Mouse (Mus musculus) thymus, postnatal 4 days (tissue): ENCODE results near the gene Lrrc61.
"Not testable (repeated sequence)": the region's sequence is repeated elsewhere in the genome, so short reads cannot be mapped to it uniquely, and the experiment has no call there.

Experiments used
- DNase-seq: peaks from one replicate; pipeline ENCODE4 v3.0.0; 2021

Lrrc61 gene

GRCm38 (mm10) chr6:48554280-48555103 lies at the start of gene Lrrc61:
TSS of gene Lrrc61 (plus strand) at chr6:48554796.
- peak; percentile 89 for DNase-seq

GRCm38 (mm10) chr6:48508087-48508486 lies 46.5 kb upstream of the Lrrc61 start:
- no peak for DNase-seq

GRCm38 (mm10) chr6:48510426-48510825 lies 44.2 kb upstream of the Lrrc61 start:
- no peak for DNase-seq

DNA sequence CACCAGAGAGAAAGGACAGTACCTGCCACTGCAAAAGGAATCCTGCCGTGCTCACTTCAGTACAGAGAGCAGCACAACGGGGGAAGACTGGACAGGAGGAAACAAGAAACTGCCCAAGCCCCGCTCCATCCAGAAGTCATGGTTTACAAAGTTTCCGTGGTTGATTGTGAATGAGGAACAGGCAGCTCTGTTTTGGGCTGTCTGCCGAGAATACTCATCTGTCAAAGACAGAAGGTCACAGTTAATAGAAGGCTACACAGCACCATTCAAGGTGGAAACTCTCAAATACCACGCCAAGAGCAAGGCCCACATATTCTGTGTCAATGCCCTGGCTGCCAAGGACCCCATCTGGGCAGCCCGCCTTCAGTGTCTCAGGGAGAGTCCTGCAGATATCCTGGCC lies 42.7 kb upstream of the Lrrc61 start:
- no peak for DNase-seq

DNA sequence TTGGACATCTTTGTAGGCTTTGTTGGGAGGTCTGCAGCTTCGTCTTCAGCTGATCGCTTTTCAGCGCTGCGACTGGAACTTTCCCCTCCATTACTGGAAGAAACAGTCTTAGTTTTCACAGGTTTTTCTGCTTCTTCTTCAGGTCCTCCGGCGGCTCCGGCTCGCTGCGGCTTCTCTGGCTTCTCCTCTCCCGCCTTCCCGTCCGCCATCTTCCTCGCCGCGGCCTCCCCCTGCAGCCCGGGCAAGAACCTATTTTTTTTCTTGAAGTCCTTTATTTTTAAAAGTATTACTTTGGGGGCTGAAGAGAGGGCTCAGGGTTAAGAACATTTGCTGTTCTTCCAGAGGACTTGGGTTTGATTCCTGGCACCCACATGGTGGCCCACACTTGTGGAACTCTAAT lies 29.7 kb upstream of the Lrrc61 start:
- not testable (repeated sequence) for DNase-seq

DNA sequence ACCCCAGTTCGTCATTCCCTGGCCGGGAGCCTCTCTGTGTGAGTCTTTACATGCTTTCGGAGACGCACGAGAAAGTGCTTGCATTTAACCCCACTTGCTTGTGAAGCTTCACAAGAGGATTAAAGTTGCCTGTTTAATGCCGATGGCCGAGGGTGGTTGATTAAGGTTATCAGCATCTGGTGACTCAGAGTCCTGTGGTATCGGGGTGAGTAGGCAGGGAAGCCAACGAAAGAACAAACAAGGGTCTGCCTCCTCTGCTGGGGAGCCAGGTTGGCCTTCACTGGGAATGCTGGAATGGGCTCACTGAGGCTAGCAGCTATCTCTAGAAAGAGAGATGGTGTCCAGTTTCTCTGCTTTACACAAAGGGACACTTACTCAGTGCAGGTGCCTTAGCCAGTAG lies 26.7 kb upstream of the Lrrc61 start:
- no peak for DNase-seq

GRCm38 (mm10) chr6:48529261-48529660 lies 25.3 kb upstream of the Lrrc61 start:
- DNase-seq, result peak; percentile 32

DNA sequence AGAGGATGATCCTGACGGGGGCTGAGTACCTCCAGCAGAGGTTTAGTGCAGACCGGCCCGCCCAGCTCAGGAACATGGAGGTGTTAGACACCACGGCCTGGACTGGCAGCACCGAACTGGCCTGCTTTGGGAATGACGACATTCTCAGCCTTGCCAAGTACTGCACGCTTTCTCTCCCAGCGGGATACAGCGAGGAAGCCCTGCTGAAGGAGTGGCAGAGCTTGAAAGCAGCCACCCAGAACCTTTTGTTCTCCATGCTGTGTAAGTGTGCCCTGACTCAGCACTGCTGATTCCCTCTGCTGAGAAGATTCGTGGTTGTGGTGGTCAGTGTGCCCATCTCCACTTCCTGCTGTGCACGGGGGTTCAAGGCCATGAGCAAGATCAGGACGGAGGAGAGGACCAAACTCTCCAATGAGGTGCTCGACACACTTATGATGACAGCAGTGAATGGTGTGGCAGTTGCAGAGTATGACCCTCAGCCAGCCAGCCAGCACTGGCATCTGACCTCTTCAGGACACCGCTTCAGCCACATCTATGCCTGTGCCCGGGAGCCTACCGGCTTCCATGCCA lies 24.6 kb upstream of the Lrrc61 start:
- no peak for DNase-seq

GRCm38 (mm10) chr6:48530862-48531261 lies 23.7 kb upstream of the Lrrc61 start:
- no peak for DNase-seq

DNA sequence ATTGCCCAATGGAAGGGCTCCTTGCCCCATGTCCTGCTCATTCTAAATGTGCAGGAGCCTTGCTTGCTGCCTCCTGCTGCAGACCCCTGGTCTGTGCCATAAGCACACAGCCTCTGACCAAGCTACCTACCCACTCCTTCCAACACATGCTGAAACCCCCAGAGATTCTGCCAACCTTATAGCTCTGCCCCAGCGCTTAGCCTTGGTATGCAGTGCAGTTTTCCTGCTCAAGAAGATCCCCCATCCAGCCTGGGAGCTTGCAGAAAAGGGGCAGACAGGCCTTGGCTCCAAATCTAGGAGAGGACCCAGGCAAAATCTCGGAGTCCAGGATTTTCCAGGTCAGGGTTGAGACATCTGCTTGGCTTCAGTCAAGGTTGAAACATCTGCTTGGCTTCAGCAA lies 21.1 kb upstream of the Lrrc61 start:
- DNase-seq, result no peak

GRCm38 (mm10) chr6:48534913-48535312 lies 19.7 kb upstream of the Lrrc61 start:
- no peak for DNase-seq

- DNase-seq, result no peak
These were observed 18.5 kb upstream of the Lrrc61 start for GRCm38 (mm10) chr6:48536091-48536490.

DNA sequence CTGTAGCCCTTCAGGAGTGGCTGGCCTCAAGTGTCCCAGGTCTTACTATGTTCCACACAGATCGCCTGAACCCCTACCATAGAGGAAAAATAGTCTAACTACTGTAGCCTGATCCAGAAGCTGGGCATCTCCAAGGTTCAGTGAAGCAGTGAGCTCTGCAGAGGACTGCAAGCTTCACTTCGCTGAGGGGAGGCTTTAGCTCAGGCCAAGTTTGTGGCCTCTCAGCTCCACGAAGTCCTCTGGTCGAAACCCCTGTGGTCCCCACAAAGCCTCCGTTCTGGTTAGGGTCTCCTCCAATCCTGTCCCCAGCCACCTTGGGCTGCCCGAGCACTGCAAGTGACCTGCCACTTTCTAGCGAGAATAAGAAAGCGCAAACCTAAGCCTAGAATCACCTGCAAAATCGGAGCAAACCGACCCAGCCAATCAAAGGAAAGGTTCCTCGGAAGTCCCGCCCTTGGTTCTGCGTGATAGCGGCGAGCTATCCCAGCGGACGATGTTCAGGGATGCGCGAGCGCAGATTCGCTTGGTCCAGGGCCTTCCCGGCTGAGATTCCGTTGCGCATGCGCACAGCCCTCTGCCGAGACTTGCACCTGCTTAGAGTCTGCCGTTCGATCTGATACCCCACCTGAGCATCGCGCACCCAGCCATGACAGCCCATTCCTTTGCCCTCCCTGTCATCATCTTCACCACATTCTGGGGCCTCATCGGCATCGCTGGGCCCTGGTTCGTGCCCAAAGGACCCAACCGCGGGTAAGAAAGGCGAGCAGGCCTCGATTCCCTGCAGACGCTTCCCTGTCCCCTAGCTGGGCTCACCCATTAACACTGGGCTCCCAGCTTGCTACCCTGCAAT lies 17.3 kb upstream of the Lrrc61 start, which contains the start of gene Atp6v0e2:
Atp6v0e2 (plus strand) TSS at position 511 of the 850 bp plus-strand sequence.
- peak; percentile 73 for DNase-seq

DNA sequence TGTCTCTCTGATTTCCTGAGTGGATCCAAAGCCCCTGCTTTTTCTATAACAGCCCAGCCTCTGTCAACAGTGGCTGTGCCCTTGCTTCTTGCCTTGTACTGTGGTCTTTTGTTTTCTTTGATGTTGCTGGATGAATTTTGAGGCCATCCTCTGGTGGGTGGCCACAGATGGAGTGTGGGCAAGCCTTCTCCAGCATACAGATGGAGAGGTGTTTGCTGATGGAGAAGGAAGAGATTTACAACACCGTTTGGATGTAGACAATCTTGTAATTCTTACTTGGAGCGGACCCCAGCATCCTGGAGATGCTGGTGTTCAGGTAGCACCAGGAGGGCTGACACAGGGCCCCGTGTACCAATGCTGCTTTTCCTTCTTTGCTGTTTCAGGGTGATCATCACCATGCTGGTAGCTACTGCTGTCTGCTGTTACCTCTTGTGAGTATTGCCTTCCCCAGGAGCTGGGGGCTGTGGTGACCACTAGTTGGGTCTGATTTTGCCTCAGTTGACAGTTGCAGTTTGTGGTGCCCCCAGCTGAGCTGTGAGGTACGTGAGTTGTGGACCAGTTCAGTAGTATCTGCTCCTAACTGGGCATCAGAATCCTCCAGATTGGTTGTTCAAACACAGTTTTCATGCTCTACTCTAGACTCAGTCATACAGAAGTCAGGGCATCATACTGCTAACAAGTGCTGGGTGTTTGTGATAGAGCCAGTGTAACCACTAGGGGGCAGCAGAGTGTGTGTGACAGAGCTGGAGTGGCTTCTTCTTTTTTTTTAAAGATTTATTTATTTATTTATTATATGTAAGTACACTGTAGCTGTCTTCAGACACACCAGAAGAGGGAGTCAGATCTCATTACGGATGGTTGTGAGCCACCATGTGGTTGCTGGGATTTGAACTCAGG lies 15.5 kb upstream of the Lrrc61 start:
- DNase-seq, result peak; percentile 85

GRCm38 (mm10) chr6:48539860-48540259 lies 14.7 kb upstream of the Lrrc61 start:
- DNase-seq, result no peak

DNA sequence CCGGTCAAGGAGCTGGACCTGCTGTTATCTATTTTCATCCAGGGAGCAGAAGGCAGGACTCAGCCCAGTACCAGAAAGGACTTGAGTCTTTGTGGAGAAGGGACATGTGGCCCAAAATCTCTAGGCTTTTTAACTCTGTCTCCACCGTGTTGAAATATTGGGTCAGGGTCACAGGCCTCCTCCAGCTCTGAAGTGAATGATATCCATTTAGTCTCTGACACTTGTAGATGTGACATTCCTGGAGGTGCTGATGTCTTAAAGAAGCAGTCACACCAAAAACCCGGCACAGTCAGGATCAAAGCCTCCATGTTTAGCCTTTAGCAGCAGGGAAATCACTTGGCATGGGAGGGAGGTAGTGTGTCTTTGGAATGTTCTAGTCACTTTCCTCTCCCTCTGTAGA lies 13.9 kb upstream of the Lrrc61 start:
- DNase-seq, result no peak

DNA sequence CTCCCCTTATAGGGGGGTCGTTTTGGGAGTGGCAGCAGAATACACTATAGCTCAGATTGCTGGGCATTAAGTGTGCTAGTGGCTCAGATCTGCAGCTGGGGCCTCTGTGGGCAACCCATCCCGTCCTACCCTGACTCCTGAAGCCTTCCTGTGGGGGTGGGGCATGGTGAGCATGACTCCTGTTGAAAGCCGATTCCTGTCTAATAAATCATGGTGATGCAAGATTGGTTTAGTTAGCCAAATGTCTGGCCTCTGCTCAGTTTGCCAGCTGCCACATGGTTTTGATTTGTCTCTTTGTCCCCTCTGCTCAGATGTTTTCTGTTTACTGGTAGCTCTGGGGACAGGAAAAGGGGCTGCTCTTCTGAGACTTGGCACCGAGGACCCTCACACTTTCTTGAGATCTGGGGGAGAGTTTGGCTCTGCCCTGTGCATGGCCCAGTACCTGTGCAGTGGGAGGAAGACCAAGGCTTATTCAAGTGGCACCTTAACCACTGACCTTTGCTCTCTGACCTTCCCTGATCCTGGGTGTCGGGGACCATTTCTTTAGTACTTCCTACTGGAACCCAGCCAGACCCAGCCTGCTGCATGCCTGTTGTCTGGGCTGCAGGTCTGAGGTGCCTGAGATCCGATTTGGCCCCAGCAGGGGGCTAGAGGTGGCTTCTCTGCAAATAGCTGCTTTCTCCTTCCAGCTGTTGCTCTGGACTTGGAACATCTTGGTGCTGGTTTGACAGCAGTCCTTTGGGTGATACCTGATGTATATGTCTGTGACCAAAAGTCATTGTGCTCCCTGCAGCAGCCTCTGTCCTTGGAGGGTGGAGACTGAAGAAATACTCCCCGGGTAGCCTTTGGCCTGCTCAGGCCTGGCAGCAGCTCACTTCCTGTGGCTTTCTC lies 12.8 kb upstream of the Lrrc61 start:
- DNase-seq, result no peak

GRCm38 (mm10) chr6:48542631-48543030 lies 12.0 kb upstream of the Lrrc61 start:
- no peak for DNase-seq

- no peak for DNase-seq
These were observed 9.3 kb upstream of the Lrrc61 start for GRCm38 (mm10) chr6:48545251-48545650.

DNA sequence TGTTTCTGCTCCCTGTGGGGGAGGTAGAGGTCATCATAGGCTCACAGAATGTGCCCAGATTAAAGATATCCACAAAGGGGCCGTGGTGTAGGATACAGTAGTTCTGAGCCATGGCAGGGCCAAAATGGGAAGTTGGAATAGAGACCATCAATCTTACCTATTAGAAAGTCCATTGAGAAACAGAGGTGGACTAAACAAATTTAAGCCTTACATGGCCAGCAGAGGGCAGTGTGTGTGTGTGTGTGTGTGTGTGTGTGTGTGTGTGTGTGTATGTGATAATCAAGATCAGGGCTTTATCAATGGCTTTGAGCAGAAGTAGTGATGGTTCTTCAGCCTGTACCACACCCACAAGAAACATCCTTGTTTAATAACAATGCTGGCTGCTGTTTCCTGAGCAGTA lies 8.3 kb upstream of the Lrrc61 start:
- DNase-seq, result peak; percentile 58

GRCm38 (mm10) chr6:48546858-48547257 lies 7.7 kb upstream of the Lrrc61 start:
- DNase-seq, result no peak
